Mouse (Mus musculus): Measurements from ENCODE around the gene Ccdc113. TPM values are rescaled to one million over a fixed set of nuclear protein-coding genes. Genes with fewer than 3 reads are reported as not detected.
"Not testable (repeated sequence)": the region's sequence is repeated elsewhere in the genome, so short reads cannot be mapped to it uniquely, and the experiment has no call there.

Gene Ccdc113
- polyA plus RNA-seq, 2 experiments, result 0.24 to 0.48 TPM

DNA sequence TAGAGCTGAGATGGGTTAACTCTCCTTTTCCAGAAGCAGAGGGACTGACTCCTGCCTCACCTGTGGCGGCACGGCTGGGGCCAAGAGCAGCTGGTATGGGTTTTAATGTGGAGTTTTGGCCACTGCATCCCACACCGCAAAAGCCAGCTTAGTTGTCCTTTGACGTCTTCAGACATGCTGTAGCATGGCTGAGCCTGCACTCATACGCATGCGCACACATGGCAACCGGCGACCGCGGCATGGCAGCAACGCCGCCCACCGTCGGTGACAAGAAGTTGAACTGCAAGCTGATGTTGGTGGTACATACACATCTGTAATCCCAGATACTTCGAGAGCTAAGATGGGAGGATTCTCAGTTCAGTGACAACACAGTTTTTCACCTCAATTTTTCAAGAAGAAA lies 67.4 kb downstream of the Ccdc113 start:
- no peak overlapping the region for H3K4me3 ChIP-seq (replicated peaks; ENCODE audit: low read length)
- ATAC-seq (ENCODE audit: low FRiP score, low read depth) (no peak), DNase-seq (ENCODE audit: low spot score) (no peak)
- no peaks in the 10 kb centered on the region for H3K36me3 ChIP-seq (ENCODE audit: control insufficient read depth, insufficient read depth, low read length)
- TF ChIP-seq POLR2A (IDR thresholded peaks at IDR 0.05; ENCODE audit: borderline replicate concordance, extremely low read depth, insufficient read depth, insufficient read length), result no peak
- H3K4me2 ChIP-seq (replicated peaks; ENCODE audit: low read depth, low read length, severe bottlenecking), result no peak overlapping the region
- H3K4me1 ChIP-seq (ENCODE audit: control insufficient read depth, insufficient read depth, low read length), result no peaks in the 10 kb centered on the region
- no peak overlapping the region for H3K27ac ChIP-seq (replicated peaks; ENCODE audit: low read depth, low read length)
- no peak overlapping the region for H3K9ac ChIP-seq (ENCODE audit: low read depth, low read length, severe bottlenecking)
- 70% methylated on average over 15 of the region's 15 CpGs for WGBS
- no peaks in the 10 kb centered on the region for H3K27me3 ChIP-seq (ENCODE audit: control insufficient read depth, insufficient read depth, low read length)
- no peaks in the 10 kb centered on the region for H3K9me3 ChIP-seq (ENCODE audit: control insufficient read depth, low read length)

DNA sequence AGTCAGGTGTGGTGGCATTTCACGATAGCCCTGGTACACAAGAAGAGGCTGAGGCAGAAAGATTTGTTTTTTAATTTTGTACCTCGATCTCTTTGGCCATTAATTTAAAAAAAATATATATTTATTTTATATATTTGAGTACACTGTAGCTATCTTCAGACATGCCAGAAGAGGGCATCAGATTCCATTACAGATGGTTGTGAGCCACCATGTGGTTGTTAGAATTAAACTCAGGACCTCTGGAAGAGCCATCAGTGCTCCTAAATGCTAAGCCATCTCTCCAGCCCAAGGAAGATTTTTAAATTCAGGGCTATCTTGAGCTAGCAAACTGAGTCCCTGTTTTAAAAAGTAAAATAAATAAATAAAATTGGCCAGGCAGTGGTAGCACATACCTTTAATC lies 68.3 kb downstream of the Ccdc113 start:
- 67% methylated on average over 2 of the region's 2 CpGs for WGBS

DNA sequence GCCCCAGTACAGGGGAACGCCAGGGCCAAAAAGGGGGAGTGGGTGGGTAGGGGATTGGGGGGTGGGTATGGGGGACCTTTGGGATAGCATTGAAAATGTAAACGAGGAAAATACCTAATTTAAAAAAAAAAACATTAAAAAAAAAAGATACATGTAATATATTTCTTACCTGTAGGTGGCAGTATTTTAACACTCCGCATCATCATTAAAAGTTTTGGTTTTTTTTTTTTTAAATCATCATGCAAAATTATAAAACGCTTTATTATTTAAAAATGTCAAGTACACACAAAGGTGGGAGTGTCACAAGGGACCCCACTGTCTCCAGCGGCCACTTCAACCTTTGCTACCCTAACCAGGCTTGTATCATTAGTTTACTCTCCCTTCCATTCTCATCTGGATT lies 72.6 kb downstream of the Ccdc113 start:
- not testable (repeated sequence) for H3K36me3 ChIP-seq (ENCODE audit: control insufficient read depth, insufficient read depth, low read length); H3K27ac ChIP-seq (replicated peaks; ENCODE audit: low read depth, low read length); H3K9ac ChIP-seq (ENCODE audit: low read depth, low read length, severe bottlenecking); H3K9me3 ChIP-seq (ENCODE audit: control insufficient read depth, low read length); H3K4me2 ChIP-seq (replicated peaks; ENCODE audit: low read depth, low read length, severe bottlenecking); H3K4me3 ChIP-seq (replicated peaks; ENCODE audit: low read length); H3K4me1 ChIP-seq (ENCODE audit: control insufficient read depth, insufficient read depth, low read length); DNase-seq (ENCODE audit: low spot score); ATAC-seq (ENCODE audit: low FRiP score, low read depth); H3K27me3 ChIP-seq (ENCODE audit: control insufficient read depth, insufficient read depth, low read length)
- 22% methylated on average over 4 of the region's 5 CpGs for WGBS

More for the DNA sequence above, 68.3 kb downstream of the Ccdc113 start:
- H3K27ac ChIP-seq (replicated peaks; ENCODE audit: low read depth, low read length), result no peak overlapping the region
- no peak for DNase-seq (ENCODE audit: low spot score)
- no peak for TF ChIP-seq POLR2A (IDR thresholded peaks at IDR 0.05; ENCODE audit: borderline replicate concordance, extremely low read depth, insufficient read depth, insufficient read length)
- H3K4me1 ChIP-seq (ENCODE audit: control insufficient read depth, insufficient read depth, low read length), result no peaks in the 10 kb centered on the region
- H3K36me3 ChIP-seq (ENCODE audit: control insufficient read depth, insufficient read depth, low read length), result no peaks in the 10 kb centered on the region
- no peak overlapping the region for H3K4me3 ChIP-seq (replicated peaks; ENCODE audit: low read length)
- H3K9me3 ChIP-seq (ENCODE audit: control insufficient read depth, low read length), result no peaks in the 10 kb centered on the region
- ATAC-seq (ENCODE audit: low FRiP score, low read depth), result no peak
- no peak overlapping the region for H3K9ac ChIP-seq (ENCODE audit: low read depth, low read length, severe bottlenecking)
- no peak overlapping the region for H3K4me2 ChIP-seq (replicated peaks; ENCODE audit: low read depth, low read length, severe bottlenecking)
- H3K27me3 ChIP-seq (ENCODE audit: control insufficient read depth, insufficient read depth, low read length), result no peaks in the 10 kb centered on the region

DNA sequence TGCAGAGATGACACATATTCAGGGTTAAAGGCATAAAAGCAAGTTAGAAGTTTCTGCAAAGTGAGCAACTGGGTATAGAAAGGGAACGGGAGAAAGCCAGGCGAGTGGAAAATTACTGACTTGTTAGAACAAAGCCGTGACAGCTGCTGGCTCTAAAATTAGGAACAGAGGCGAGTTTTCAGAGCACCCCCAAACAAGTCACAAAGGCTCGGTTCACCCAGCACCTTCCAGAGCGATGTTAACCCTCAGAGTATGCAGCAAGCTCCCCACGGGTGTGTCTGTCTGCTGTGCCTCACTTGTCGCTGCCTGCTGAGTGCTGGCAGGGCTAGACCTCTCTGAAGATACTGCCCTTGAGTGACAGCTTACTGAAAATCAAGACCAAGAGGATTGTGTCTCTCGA lies 73.3 kb downstream of the Ccdc113 start:
- Histone ChIP-seq H3K36me3 (ENCODE audit: control insufficient read depth, insufficient read depth, low read length) (no peaks in the 10 kb centered on the region), H3K4me3 (replicated peaks; ENCODE audit: low read length) (no peak overlapping the region), H3K4me2 (replicated peaks; ENCODE audit: low read depth, low read length, severe bottlenecking) (no peak overlapping the region), H3K27me3 (ENCODE audit: control insufficient read depth, insufficient read depth, low read length) (0 out of 2 replicates have a peak, but pooled peaks cover under 1% of the 10 kb centered on the region), H3K9ac (ENCODE audit: low read depth, low read length, severe bottlenecking) (no peak overlapping the region), H3K9me3 (ENCODE audit: control insufficient read depth, low read length) (no peaks in the 10 kb centered on the region), H3K4me1 (ENCODE audit: control insufficient read depth, insufficient read depth, low read length) (no peaks in the 10 kb centered on the region), H3K27ac (replicated peaks; ENCODE audit: low read depth, low read length) (no peak overlapping the region)
- WGBS, result 46% methylated on average over 9 of the region's 9 CpGs
- no peak for TF ChIP-seq POLR2A (IDR thresholded peaks at IDR 0.05; ENCODE audit: borderline replicate concordance, extremely low read depth, insufficient read depth, insufficient read length)
- DNase-seq (ENCODE audit: low spot score) (peak; percentile 20), ATAC-seq (ENCODE audit: low FRiP score, low read depth) (peak; percentile 64; the same call in 1 of the 2 replicates)

Other genes with a start within 250 kb of the Ccdc113 start
- 0.24 and 0.67 TPM in 2 replicates for gene Cngb1, start 227.5 kb upstream of the Ccdc113 start, polyA plus RNA-seq (2012; rRNA removed)
- 0.52 and 0.55 TPM in 2 replicates for gene Cngb1, start 227.5 kb upstream of the Ccdc113 start, polyA plus RNA-seq (2014; fragmentation: Nextera tagmentation; extraction: Ambion mirVana)
- gene Tepp, start 223.5 kb upstream of the Ccdc113 start, polyA plus RNA-seq (2012; rRNA removed), result 0.85 and 1.3 TPM in 2 replicates
- 0.47 TPM in 1 of 2 replicates, not detected in the other for gene Tepp, start 223.5 kb upstream of the Ccdc113 start, polyA plus RNA-seq (2014; fragmentation: Nextera tagmentation; extraction: Ambion mirVana)
- 13.8 and 17.4 TPM in 2 replicates for gene Zfp319, start 202.1 kb upstream of the Ccdc113 start, polyA plus RNA-seq (2012; rRNA removed)
- gene Zfp319, start 202.1 kb upstream of the Ccdc113 start, polyA plus RNA-seq (2014; fragmentation: Nextera tagmentation; extraction: Ambion mirVana), result 8.4 and 9.2 TPM in 2 replicates
- gene Usb1, start 201.8 kb upstream of the Ccdc113 start, polyA plus RNA-seq (2012; rRNA removed), result 46.6 and 61.0 TPM in 2 replicates
- gene Usb1, start 201.8 kb upstream of the Ccdc113 start, polyA plus RNA-seq (2014; fragmentation: Nextera tagmentation; extraction: Ambion mirVana), result 34.7 and 38.0 TPM in 2 replicates
- gene Mmp15, start 181.8 kb upstream of the Ccdc113 start, polyA plus RNA-seq (2012; rRNA removed), result 12.6 and 16.9 TPM in 2 replicates
- 10.5 and 11.8 TPM in 2 replicates for gene Mmp15, start 181.8 kb upstream of the Ccdc113 start, polyA plus RNA-seq (2014; fragmentation: Nextera tagmentation; extraction: Ambion mirVana)
- 154 and 161 TPM in 2 replicates for gene Cfap20, start 99.2 kb upstream of the Ccdc113 start, polyA plus RNA-seq (2012; rRNA removed)
- gene Cfap20, start 99.2 kb upstream of the Ccdc113 start, polyA plus RNA-seq (2014; fragmentation: Nextera tagmentation; extraction: Ambion mirVana), result 158 and 168 TPM in 2 replicates
- 53.6 and 57.4 TPM in 2 replicates for gene Csnk2a2, start 44.0 kb upstream of the Ccdc113 start, polyA plus RNA-seq (2012; rRNA removed)
- gene Csnk2a2, start 44.0 kb upstream of the Ccdc113 start, polyA plus RNA-seq (2014; fragmentation: Nextera tagmentation; extraction: Ambion mirVana), result 22.5 and 22.6 TPM in 2 replicates
- gene Prss54, start 42.3 kb downstream of the Ccdc113 start, polyA plus RNA-seq (2012; rRNA removed), result not detected in 2 replicates
- not detected in 2 replicates for gene Prss54, start 42.3 kb downstream of the Ccdc113 start, polyA plus RNA-seq (2014; fragmentation: Nextera tagmentation; extraction: Ambion mirVana)
- gene Gins3, start 99.4 kb downstream of the Ccdc113 start, polyA plus RNA-seq (2012; rRNA removed), result 8.9 and 11.1 TPM in 2 replicates
- 19.1 and 21.7 TPM in 2 replicates for gene Gins3, start 99.4 kb downstream of the Ccdc113 start, polyA plus RNA-seq (2014; fragmentation: Nextera tagmentation; extraction: Ambion mirVana)
- 35.3 and 36.0 TPM in 2 replicates for gene Ndrg4, start 142.9 kb downstream of the Ccdc113 start, polyA plus RNA-seq (2012; rRNA removed)
- gene Ndrg4, start 142.9 kb downstream of the Ccdc113 start, polyA plus RNA-seq (2014; fragmentation: Nextera tagmentation; extraction: Ambion mirVana), result 20.2 and 22.3 TPM in 2 replicates
- 11.8 and 21.5 TPM in 2 replicates for gene Setd6, start 181.8 kb downstream of the Ccdc113 start, polyA plus RNA-seq (2012; rRNA removed)
- gene Setd6, start 181.8 kb downstream of the Ccdc113 start, polyA plus RNA-seq (2014; fragmentation: Nextera tagmentation; extraction: Ambion mirVana), result 14.7 and 15.6 TPM in 2 replicates

Measured in limb, embryonic 14.5 days (tissue).